Mouse (Mus musculus): Measurements from ENCODE around the gene Rab43.
A peak's percentile ranks its signal among the peaks of the same experiment; 100 is the strongest.

- TF ChIP-seq REST (IDR thresholded peaks at IDR 0.05; ENCODE audit: insufficient read depth, insufficient read length) (no peak), MYOG (IDR thresholded peaks at IDR 0.05; ENCODE audit: control insufficient read depth in 1 of 3, insufficient read depth in 1 of 3, insufficient read length in 2 of 3, low read depth in 2 of 3) (peak in 1 of 3 experiments; percentile 52), E2F4 (IDR thresholded peaks at IDR 0.05; ENCODE audit: insufficient read depth) (no peak), MYOD1 (IDR thresholded peaks at IDR 0.05; ENCODE audit: control insufficient read depth in 1 of 3, insufficient read length in 2 of 3, low read depth in 2 of 3) (peak in 1 of 3 experiments; percentile 28), POLR2A (IDR thresholded peaks at IDR 0.05; ENCODE audit: insufficient read length, low read depth) (peak; percentile 76), POLR2AphosphoS2 (IDR thresholded peaks at IDR 0.05; ENCODE audit: insufficient read length, low read depth) (peak; percentile 99), MAX (IDR thresholded peaks at IDR 0.05; ENCODE audit: low read depth) (peak; percentile 86), USF1 (IDR thresholded peaks at IDR 0.05; ENCODE audit: low read depth) (no peak), CEBPB (IDR thresholded peaks at IDR 0.05; ENCODE audit: insufficient read depth, poor library complexity, severe bottlenecking) (no peak), SRF (IDR thresholded peaks at IDR 0.05; ENCODE audit: control insufficient read depth, insufficient read length, low read depth) (peak; percentile 68)
Observed at GRCm38 (mm10) chr6:87838551-87839197, 26.7 kb upstream of the Rab43 start, which contains the start of gene Isy1.

All from myocyte (in vitro differentiated cells).